Mouse (Mus musculus) small intestine, adult 2 months (tissue): Measurements from ENCODE around the gene Fam78a. TPM values are rescaled to one million over a fixed set of nuclear protein-coding genes. Genes with fewer than 3 reads are reported as not detected.
A peak's percentile ranks its signal among the peaks of the same experiment; 100 is the strongest.

ENCODE experiments used
- H3K27ac ChIP-seq: fragments of 200-500 bp; 2 replicates; pipeline ENCODE4 v1.5.1; 2012; ENCODE audit warnings: low read depth, low read length, control low read depth, inconsistent platforms; ENCODE audit not compliant: insufficient read depth
- H3K27me3 ChIP-seq: fragments of 200-500 bp; 2 replicates; pipeline ENCODE4 v1.6.1; 2012; ENCODE audit warnings: mild to moderate bottlenecking, moderate library complexity, low read length, inconsistent platforms; ENCODE audit not compliant: control insufficient read depth, insufficient read depth
- H3K36me3 ChIP-seq: fragments of 200-500 bp; 2 replicates; pipeline ENCODE4 v1.6.1; 2012; ENCODE audit warnings: mild to moderate bottlenecking, low read length, control low read depth, inconsistent platforms; ENCODE audit not compliant: control insufficient read depth, insufficient read depth
- H3K4me1 ChIP-seq: fragments of 200-500 bp; 2 replicates; pipeline ENCODE4 v1.6.1; 2012; ENCODE audit warnings: low read length, inconsistent platforms, mixed read lengths; ENCODE audit not compliant: control insufficient read depth, insufficient read depth, insufficient read length
- H3K4me3 ChIP-seq: fragments of 200-500 bp; 2 replicates; pipeline ENCODE4 v1.5.1; 2012; ENCODE audit warnings: low read depth, mild to moderate bottlenecking, control low read depth, inconsistent platforms, low read length, moderate library complexity
- CTCF ChIP-seq: fragments of 200-500 bp; IDR thresholded peaks from 2 replicates; pipeline ENCODE4 v1.5.1; 2012; ENCODE audit warnings: low read depth, mild to moderate bottlenecking, control low read depth, inconsistent platforms, low read length, moderate library complexity, mixed read lengths; ENCODE audit not compliant: insufficient replicate concordance, insufficient read length; ENCODE audit errors: extremely low read depth
- POLR2A ChIP-seq: fragments of 200-500 bp; IDR thresholded peaks from 2 replicates; pipeline ENCODE4 v1.6.1; 2012; ENCODE audit warnings: low read depth, mild to moderate bottlenecking, control low read depth, inconsistent platforms, low read length, moderate library complexity
- WGBS: fragments of 180-500 bp; shearing (Covaris S2); methylation state at CpG from one replicate; pipeline ENCODE4 v1.1.7; 2018; 5-methylcytosine and 5-hydroxymethylcytosine counted together
- polyA plus RNA-seq: library from polyadenylated mRNA; depleted of rRNA; stranded (reverse); fragments of >200 nt; gene quantifications from 2 replicates; pipeline ENCODE4 v1.2.3, GENCODE M21; 2012; rRNA removed

Gene Fam78a
- 8.2 and 25.3 TPM in 2 replicates for polyA plus RNA-seq

- no peak within 1 kb of the TSS for H3K27ac ChIP-seq
- WGBS = 1% methylated on average over 68 of the region's 68 CpGs
Observed at GRCm38 (mm10) chr2:32084111-32084871, at the start of gene Fam78a. TSS of gene Fam78a (minus strand) at chr2:32084857.

GRCm38 (mm10) chr2:32134039-32134438 is 49.4 kb upstream of the Fam78a start:
- H3K27me3 ChIP-seq = no peaks in the 10 kb centered on the region
- 8% methylated on average over 2 of the region's 2 CpGs for WGBS
- H3K4me3 ChIP-seq = no peak overlapping the region
- peaks cover 3% of the 10 kb centered on the region for H3K4me1 ChIP-seq
- peak; percentile 67; the same call in 1 of the 2 replicates for TF ChIP-seq CTCF
- no peak for TF ChIP-seq POLR2A
- H3K36me3 ChIP-seq = no peaks in the 10 kb centered on the region
- H3K27ac ChIP-seq = no peak overlapping the region

More at GRCm38 (mm10) chr2:32084111-32084871, at the start of gene Fam78a:
- peaks cover 10% of the 10 kb centered on the region for H3K27me3 ChIP-seq
- TF ChIP-seq CTCF (no peak), POLR2A (no peak)
- H3K4me1 ChIP-seq = peaks cover 17% of the 10 kb centered on the region
- H3K4me3 ChIP-seq = peak within 1 kb of the TSS; percentile 94
- H3K36me3 ChIP-seq = no peaks in the 10 kb centered on the region

GRCm38 (mm10) chr2:32132567-32132992 is 47.9 kb upstream of the Fam78a start:
- H3K4me3 ChIP-seq = no peak overlapping the region
- peaks cover 3% of the 10 kb centered on the region for H3K4me1 ChIP-seq
- TF ChIP-seq CTCF (no peak), POLR2A (no peak)
- 5% methylated on average over 12 of the region's 12 CpGs for WGBS
- H3K27ac ChIP-seq = no peak overlapping the region
- no peaks in the 10 kb centered on the region for H3K36me3 ChIP-seq
- H3K27me3 ChIP-seq = no peaks in the 10 kb centered on the region

- no peak overlapping the region for H3K4me3 ChIP-seq
- H3K27ac ChIP-seq = no peak overlapping the region
- no peak for TF ChIP-seq CTCF
- no peak for TF ChIP-seq POLR2A
- H3K27me3 ChIP-seq = no peaks in the 10 kb centered on the region
- WGBS = 64% methylated on average over 6 of the region's 6 CpGs
- peaks cover 3% of the 10 kb centered on the region for H3K4me1 ChIP-seq
- no peaks in the 10 kb centered on the region for H3K36me3 ChIP-seq
Observed at GRCm38 (mm10) chr2:32131866-32132566, 47.4 kb upstream of the Fam78a start.

- Histone ChIP-seq H3K27ac (no peak overlapping the region), H3K4me3 (no peak overlapping the region), H3K36me3 (no peaks in the 10 kb centered on the region), H3K4me1 (peaks cover 3% of the 10 kb centered on the region), H3K27me3 (no peaks in the 10 kb centered on the region)
- TF ChIP-seq CTCF = no peak
- TF ChIP-seq POLR2A = no peak
- WGBS = 57% methylated on average over 9 of the region's 9 CpGs
Observed at GRCm38 (mm10) chr2:32131205-32131834, 46.7 kb upstream of the Fam78a start.

GRCm38 (mm10) chr2:32130435-32130834 is 45.8 kb upstream of the Fam78a start:
- Histone ChIP-seq H3K4me1 (peaks cover 3% of the 10 kb centered on the region), H3K36me3 (no peaks in the 10 kb centered on the region), H3K27ac (no peak overlapping the region), H3K27me3 (no peaks in the 10 kb centered on the region), H3K4me3 (no peak overlapping the region)
- WGBS = 32% methylated on average over 6 of the region's 6 CpGs
- TF ChIP-seq POLR2A (no peak), CTCF (peak; percentile 72; the same call in 1 of the 2 replicates)
